Mouse (Mus musculus) bone marrow macrophage, adult 2 months (primary cell): ENCODE results near the gene Rock2.

Experiments used
- CTCF ChIP-seq: IDR thresholded peaks from 2 replicates; pipeline ENCODE4 v1.5.1; 2012; ENCODE audit warnings: low read depth, mild to moderate bottlenecking, low read length, moderate library complexity
- POLR2A ChIP-seq: IDR thresholded peaks from 2 replicates; pipeline ENCODE4 v1.6.1; 2012; ENCODE audit warnings: mild to moderate bottlenecking, low read depth, low read length, borderline replicate concordance

DNA sequence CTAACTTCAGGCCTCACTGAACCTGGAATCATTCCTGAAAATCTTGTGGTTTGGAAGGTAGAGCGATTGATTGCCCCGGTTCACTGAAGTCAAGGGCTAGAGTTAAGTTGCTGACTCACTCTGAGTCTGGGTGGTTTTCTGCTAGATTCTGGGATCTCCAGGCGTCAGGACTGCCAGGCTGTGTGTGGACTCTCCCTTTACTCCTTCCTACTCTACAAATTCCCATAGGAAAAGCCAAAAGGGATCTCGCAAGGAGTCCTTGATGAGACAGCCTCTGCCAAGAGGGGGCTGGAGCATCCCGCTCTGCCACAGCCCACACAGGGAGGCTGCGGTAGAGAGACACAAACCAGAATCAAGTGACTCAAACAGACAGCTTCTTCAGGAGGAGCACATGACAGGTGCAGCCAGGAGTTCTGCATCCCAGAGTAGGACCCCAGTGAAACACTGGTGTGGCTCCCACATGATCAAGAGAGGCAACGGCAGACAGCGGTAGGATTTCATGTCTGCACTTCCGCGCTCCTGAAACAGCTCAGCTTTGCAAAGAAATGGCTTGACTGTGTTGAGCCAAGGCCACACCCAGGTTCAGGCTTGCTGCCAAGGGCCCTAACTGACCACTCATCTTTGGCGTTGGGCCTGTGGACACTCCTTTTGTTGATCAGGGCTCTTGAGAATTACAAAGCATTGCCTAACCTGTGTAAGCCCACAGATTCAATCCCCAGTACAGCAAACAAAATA is 41.1 kb upstream of the Rock2 start:
- TF ChIP-seq POLR2A: no peak
- no peak for TF ChIP-seq CTCF
